Mouse (Mus musculus): Measurements from ENCODE around the gene Eif2d.

Eif2d gene

DNA sequence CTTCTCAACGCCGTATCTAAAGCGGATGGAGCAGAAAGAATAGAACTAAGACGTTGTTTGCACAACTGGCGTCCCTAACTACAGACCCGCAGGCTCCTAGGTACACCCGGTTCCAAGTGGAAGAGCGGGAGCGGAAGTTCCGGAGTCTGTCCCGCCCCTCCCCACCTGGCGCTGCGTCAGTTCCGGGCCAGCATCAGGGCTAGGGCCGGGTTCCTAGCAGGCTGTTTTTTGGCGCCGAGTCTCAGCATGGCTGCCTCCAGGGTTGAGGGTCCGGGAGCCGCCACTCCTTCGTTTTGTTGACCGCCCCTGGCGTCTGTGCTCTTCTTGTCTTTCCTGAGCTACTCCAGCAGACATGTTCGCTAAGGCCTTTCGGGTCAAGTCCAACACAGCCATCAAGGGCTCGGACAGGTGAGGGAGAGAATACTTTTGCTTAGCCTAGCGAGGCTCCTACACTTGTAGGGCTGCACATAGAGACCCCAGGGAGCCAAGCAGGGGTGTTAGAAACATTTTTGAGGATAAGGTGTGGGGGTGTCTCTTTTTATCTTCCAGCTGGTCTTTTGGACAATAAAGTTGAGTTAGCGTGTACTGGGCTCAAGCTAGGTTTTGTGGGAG, at the start of gene Eif2d:
Gene Eif2d, plus strand, starts transcription at position 164 of the 612 bp plus-strand sequence.
- DNase-seq (ENCODE audit: low read depth, low spot score): peak; percentile 69

DNA sequence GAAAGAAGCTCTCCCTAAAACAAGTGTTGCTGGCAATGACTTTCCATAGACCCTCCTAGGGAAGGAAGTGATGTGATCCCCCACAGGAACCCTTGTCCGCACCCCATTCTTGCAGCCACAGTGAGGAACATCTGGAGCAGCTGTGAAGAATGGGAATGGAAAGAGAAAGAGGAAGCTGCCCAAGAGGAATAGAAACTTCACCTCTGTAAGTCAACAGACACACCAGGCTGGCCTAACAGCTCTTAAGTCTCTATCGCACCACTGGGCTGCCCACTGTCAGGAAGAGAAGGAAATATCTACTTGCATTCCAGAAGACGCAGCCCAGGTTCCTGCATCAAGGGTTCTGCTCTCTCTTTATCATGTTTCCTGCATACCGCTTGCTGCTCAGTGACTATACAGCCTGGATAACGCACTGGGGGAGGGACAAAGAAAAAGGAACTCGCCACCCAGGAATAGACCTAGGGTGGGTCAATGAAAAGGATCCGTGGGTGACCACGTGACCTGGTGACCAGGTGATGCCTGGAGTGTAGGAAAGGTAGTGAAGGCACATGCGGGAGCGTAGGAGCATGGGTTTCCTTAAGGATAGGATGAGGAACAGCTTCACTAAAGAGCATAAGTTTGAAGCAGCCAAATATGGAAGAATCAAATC, 49.1 kb upstream of the Eif2d start:
- no peak for DNase-seq (ENCODE audit: low read depth, low spot score)

DNA sequence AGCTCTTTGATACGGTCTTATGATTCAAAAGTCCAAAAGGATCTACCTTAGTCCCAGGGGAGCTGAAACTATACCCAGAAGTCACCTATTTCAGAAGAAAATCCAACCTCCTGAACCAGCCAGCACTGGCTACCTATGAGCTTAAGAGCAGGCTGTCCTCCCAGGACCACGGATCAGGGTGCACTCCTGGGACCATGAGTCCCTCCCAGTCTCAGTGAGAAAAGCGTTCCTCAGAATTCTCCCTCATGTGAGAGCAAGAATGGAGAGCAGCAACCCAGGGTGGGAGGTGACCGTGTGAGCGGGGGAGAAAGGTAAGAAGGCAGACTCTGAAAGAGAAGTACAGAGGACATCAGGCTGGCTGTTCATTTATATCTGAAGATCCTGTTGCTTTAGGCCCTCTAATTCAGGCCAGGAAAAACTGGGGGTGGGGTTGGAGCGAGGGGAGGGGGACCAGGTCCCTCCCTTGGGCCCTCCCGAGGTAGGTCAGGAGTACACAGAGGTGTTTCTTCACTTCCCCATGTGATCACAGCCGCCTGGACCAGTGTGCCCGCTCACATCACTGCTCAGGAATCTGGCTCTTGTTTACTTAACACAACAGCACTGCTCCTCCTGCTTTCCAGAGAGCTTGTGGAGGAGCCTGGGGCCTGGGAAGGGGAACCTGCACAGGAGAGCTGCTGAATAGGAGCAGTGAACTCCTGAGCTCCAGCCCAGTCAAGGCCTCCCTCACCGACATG, 45.2 kb upstream of the Eif2d start:
- DNase-seq (ENCODE audit: low read depth, low spot score): no peak

DNA sequence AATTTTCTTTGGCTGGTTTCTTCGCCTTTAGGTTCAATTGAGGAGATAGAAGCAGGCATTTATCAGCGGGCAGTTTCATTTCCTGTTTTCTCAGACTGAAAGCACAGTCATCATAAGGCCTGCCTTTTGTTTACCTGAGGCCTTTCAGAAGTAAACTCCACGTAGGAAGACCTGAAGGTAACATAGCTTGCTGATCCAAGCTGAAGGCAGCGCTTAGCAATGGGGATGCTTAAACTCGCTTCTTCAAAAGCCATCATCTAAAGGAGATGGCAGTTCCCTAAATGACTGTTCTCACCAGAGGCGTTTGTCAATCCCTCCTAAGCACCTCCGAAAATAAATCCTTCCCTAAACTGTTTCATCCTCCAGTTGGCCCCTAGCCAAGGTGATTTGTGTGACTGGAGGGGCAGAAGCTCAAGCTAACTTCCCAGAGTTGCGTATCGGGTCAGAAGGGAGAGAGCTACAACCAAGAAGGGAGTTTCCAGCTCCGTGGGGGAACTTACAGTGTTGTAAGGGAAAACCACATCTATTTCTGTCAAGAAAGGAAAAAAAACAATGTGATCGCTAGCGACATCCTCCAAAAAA, 42.4 kb upstream of the Eif2d start:
- DNase-seq (ENCODE audit: low read depth, low spot score): no peak

DNA sequence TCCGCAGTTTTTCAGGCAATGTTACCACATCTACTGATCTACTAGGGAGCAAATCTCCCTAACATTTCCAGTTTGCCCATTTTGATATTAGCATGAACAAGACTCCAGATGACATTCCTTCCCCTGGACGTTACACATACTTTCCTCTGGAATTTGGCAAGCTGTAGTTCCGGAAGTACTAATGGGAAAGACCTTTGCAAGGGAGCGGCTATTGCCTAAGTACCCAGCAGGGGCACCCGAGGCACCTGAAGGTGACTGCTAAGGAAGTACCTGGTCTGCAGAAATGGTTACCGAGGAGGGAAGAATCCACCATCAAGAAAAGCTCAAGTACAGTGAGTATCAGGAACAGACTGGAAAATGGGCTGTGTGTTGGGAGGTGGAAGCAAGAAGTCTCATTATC, 40.4 kb upstream of the Eif2d start:
- no peak for DNase-seq (ENCODE audit: low read depth, low spot score)

DNA sequence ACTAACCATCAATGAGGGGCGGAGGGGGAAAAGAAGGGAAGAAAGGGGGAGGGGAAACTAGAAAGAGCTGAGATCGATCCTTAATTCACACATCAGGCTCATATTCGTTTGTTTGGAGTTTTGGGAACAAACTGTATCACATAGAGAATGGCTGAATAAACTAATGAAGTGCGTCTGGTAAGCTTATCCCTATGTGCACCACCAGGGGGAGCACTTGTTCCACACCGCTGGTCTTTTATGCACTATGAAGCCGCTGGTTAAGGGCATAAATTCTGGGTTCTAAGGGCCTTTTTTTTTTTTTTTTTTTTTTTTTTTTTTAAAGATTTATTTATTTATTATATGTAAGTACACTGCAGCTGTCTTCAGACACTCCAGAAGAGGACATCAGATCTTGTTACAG, 37.0 kb upstream of the Eif2d start:
- DNase-seq (ENCODE audit: low read depth, low spot score): no peak

DNA sequence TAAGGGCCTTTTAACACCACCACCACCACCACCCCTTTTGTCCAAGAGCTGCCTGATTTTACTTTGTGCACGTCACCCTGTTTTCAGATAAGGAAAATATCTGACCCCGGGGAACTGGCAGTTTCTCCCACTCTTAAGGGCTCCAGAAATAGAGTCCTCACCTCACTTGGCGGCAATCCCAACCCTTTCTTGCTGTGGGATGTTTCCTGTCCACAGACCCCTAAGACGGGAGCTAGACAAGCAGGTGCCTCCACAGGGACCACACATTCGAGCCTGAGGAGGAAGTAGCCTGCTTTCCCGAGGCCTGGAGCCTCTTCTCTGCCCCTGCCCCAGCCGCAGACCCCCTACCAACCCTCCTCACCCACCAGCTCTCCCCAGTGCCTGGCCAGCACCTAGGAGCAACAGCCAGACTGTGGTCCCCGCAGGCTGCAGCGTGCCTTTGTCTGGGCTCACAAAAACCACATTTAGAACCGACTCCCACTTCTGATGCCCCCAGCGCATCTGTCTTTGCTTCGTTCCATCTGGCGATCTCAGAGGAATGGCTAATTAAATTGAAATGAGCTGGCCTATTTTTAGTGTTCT, 36.5 kb upstream of the Eif2d start:
- no peak for DNase-seq (ENCODE audit: low read depth, low spot score)

DNA sequence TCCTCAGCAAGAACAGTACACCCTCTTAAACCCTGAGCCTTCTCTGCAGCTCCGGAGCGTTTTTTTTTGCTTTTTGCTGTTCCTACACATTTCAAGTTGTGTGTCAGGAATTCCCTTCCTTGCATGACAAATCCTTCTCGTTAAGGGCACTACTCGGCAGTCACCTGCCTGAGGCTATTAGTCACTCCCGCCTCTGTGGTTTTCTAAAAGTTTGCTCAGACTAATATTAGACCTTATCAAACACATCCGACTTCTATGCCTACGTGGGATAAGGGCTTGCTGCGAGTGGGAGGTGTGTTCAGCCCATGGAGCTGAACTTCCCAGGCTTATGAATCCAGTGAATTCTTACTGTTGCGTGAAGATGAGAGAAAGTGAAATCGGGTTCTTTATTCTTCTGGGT, 34.5 kb upstream of the Eif2d start:
- DNase-seq (ENCODE audit: low read depth, low spot score): no peak

DNA sequence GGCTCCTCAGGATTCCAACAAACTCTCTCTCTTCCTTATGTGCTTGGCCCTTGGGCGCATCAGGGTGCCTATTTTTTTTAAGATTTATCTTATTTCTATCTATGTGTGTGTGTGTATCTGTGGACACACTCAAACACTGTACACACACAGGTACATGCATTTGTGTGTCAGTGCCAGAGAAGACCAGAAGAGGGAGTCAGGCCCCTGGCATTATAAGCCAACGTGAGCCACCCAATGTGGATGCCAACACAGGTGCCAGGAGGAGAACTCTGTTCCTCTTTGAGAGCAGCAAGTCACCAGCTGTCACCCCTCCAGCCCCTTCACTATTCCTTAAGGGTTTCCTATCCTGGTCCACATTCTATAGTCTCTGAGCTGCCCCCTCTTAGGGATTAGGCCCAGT, 34.0 kb upstream of the Eif2d start:
- no peak for DNase-seq (ENCODE audit: low read depth, low spot score)

DNA sequence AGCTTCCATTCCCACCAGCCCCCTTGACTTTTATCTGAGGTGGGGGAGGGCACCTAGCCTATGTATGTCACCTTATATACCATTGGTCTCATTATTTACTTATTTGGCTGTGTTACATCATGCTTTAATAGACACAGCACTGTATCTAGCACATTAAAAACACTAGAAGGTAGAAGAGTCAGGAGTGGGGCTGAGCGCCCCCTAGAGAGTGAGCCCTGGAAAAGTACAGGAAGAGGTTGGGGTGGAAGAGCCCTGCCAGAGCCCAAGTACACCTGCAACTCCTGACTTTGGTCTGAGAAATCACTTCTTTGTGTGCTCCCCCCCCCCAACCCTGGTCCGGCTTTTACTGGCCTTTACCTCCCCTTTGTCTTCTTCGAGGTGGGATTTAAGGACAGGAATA, 31.0 kb upstream of the Eif2d start:
- no peak for DNase-seq (ENCODE audit: low read depth, low spot score)

DNA sequence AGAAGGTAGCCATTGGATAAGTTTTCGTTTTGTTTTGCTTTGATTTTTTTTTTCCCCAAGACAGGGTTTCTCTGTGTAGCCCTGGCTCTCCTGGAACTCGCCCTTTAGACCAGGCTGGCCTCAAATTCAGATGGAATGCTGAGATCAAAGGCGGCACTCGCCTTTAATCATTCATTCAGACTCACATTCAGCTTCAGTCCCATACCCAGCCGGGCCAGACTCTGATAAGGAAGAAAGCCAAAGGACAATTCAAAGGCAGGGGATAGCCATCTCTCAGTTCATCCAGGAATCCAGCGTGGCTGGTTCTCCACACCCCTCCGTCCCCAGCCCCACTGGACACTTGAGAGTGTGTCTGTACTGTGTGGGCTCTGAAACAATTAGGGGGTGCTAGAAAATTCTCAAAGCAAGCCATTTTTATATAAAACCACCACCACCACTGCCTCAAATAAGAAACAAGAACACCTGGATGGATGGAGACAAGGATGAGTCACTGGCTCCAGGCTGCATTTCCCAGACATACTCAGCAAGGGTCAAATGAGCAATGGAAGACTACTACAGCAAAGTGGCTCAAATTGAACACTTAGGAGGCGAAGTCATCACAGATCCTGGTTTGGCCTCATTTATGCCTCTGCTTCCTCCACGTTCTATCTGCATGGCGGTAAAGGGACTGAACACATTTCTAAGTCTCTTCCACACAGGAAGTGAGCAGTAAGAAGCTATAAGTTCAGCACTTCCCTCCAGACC, 29.3 kb upstream of the Eif2d start:
- no peak for DNase-seq (ENCODE audit: low read depth, low spot score)

DNA sequence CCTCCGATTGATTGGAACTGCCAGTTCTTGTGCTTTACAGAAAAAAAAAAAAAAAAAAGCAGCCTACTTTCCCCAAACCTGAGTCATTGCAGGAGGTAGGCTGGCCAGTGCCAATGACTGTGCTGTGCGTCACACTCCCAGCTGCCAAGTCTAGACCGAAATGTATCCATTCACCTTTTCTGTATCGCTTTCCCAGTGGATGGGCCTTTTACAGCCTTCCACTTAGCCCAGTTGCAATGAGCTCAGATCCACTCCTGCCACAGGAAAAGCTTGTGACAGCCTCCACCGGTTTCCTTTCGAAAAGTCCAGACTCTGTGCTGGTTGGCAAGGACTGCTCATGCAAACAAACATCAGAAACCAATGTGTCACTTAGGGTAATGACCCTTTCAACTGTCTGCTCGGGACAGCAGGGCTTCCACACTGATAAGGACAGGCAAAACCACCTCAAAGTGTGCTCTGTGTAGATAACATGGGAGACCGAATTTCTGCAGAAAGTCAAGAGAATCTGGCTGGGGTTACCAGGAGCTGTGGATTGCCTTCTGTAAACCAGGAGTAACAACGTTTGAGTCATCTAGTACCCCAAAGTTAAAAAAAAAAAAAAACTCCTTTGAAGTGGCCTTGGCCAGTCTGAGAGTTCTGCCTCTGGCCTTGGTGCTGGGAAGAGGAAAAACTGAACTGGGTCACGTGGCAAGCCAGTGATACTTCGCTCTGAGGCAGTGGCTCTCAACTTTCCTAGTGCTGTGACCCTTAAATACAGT, 26.8 kb upstream of the Eif2d start:
- DNase-seq (ENCODE audit: low read depth, low spot score): no peak

DNA sequence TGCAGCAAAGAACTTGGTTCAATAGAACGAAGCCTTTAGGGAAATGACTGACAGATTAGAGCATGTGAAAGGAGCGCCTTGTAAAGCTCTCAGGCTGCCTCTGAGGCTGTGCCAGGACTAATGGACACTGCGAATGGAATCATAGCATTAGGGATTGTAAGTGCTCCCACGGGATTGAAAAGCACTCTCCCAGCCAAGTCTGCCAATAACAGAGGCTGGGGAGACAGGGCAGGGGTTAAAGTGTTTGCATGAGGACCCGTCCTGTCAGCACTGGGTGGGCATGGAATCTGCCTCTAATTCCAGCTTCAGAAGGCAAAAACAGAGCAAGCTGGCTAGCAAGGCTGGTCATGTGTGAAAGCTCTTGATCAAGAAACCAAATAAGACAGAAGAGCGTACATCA, 18.8 kb upstream of the Eif2d start:
- no peak for DNase-seq (ENCODE audit: low read depth, low spot score)

DNA sequence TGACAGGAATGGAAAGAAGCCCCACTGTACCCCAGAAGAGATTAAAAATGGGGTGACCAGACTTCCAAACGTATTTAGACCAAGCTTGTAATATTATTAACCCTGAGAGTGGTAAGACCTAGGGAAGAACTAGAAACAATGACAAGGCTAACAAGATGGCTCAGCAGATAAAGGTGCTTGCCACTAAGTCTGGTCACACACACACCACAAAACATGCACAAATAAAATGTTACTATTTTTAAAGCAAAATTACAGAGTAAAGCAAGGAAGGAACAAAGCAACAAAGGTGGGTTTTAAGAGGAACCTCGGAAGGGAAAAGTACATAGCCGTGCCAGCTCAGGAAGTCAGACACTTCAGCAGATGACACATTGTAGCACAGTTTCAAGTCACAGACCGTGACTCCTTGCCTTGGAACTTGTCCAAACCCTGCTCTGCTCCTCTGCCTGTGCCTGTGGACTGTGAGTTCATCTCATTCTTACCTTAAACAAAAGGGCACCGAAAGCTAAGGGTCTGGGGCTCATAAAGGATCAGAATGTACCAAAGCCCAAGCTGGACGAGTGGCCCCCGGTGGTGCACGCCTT, 17.9 kb upstream of the Eif2d start:
- DNase-seq (ENCODE audit: low read depth, low spot score): no peak

DNA sequence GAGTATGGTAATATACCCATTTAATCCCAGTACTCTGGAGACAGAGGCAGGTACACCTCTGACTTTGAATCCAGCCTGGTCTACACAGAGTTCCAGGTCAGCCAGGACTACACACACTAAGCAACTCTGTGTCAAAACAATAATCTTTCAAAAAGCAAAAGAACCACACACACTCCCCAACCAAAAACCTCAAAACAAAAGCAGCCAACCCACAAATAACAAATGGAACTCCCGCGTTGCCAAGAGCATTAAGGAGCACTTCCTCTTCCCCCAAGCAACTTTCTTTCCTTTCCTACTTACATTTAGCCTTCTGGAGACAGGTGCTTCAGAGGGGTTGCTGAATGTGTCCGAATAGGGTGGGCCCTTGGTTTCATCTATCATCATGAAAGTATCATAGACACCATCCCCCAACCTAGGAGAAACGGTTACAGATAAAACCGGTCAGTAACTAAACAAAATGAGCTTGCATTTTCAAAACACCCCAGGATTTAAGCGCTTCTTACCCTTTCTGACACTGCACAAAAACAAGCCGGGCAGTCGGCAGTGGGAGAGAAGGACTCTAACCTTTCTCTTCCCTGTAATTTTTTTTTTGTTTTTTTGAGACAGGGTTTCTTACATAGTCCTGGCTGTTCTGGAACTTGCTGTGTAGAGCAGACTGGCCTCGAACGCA, 16.9 kb upstream of the Eif2d start:
- DNase-seq (ENCODE audit: low read depth, low spot score): no peak

DNA sequence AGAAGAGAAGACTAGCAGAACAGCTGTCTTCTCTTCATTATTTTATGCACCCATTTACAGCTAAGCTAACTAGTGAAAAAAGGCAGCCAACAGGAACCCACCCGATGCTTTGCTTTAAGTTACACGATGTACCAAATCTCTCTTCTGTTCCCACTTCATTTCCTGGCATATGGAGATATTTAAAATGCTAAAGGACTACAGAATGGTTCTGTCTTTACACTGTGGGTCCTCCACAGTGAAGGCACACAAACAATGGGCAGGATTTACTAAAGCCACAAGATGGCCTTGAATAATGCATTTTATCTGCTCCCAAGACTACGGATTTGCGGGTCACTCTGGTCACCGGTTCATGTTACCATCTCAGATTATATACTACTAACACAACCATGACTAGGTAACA, 15.9 kb upstream of the Eif2d start:
- DNase-seq (ENCODE audit: low read depth, low spot score): no peak

DNA sequence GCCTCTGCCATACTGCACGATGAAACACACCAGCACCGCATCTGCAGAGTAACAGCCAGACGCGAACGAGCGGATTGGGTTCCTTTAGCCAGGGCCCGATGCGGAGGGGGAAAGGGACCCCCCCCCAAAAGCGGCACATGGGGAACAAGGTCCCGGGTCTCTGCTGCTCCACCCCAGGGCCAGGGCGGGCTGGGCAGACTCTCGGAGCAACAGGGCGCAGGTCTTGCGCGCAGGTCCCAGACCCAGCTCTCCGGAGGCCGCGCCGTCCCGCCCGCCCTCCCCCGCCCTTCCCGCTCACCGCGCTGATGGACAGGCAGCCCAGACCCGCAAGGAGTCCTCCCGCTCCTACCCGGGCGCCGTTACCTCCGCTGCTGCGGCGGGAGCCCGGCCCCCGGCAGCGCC, 15.3 kb upstream of the Eif2d start:
- DNase-seq (ENCODE audit: low read depth, low spot score): no peak

DNA sequence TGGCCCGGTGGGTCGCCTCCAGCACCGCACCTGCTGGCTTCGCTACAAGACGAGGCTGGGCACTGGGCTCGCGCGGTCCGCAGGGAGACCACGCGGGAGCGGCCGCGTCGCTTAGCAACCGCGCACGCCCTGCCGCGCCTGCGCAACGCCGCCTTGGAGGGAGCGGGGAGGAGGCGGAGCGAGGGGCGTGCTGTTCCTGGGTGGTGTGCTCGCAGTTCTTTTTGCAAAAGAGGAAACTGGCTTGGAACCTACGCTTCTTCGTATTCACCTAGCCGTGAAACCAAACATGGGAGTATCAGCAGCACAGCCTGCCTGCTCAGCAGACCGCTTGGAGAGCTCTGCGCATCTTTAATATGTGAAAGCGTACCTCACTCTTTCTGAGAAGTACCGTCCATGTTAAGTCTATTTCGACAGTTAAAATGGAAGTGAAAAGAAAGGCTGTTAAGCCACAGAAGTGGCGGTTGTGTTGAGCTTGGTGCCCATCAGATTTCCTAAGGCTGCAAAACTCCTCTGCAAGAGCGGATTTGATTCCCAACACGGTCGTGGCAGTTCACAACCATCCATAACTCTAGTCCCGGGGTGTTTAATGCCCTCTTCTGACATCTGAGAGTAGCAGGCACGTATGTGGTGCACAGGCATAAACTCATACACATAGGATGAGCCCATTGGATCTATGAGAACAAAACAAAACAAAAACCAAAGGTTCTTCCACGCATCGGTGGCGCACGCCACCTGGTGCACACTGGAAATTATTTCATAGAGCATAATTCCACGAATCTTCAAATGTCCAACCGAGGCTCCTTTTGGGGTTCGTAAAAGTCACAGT, 14.6 kb upstream of the Eif2d start, which contains the start of gene Dyrk3:
Gene Dyrk3, minus strand, starts transcription at position 150 of the 826 bp plus-strand sequence.
- peak; percentile 79 for DNase-seq (ENCODE audit: low read depth, low spot score)

Data from retina, adult 2 months (tissue).